Comparison of ENCODE assay signal across 14 mouse cellular contexts in genomic region chr7:100824661-100825060, GRCm38 (mm10). TPM values are rescaled to one million over a fixed set of nuclear protein-coding genes. Genes with fewer than 3 reads are reported as not detected.
DNase-seq lines count a peak whose midpoint lies in the region.
"Had no signal": no experiment of that assay in that cellular context is flagged by ENCODE, and none has a peak within 500 bp of the region (broad histone marks: within the 10 kb centered on the region; RNA-seq: fewer than 3 reads in every experiment).

No protein-coding gene starts in this region.

- DNase-seq in cerebellum, adult 18-20 months = peak; percentile 45 to 58
- no peak for DNase-seq in cerebellum, adult 8-10 months
- peak; percentile 66 for DNase-seq in gastrocnemius, adult 18-20 months (ENCODE audit: low spot score)
- DNase-seq in gastrocnemius, postnatal 25 days = no peak
- DNase-seq in brain, adult 2 months (ENCODE audit: low read depth, low spot score) = peak; percentile 65
- no peak for DNase-seq in lung, postnatal 25 days (ENCODE audit: low spot score)
- DNase-seq: adrenal gland, postnatal 10 days; adrenal gland, postnatal 36 days; B cell, adult 2 months; heart, adult 2 months; heart, postnatal 14 days; heart, postnatal 4 days; kidney, adult 18-20 months; kidney, adult 9 months had no signal

RNA-seq across cellular contexts. Expression of gene Relt, which starts 38.6 kb away (rescaled TPM):
- 10 to 100 TPM; 15.5 to 23.8 TPM for total RNA-seq in gastrocnemius, adult 18-20 months (2021)
- total RNA-seq in gastrocnemius, postnatal 25 days (2021) = 10 to 100 TPM; 11.3 to 13.4 TPM

Comparison
In these comparisons a context has a peak if more than half of its experiments do, and no peak if none do; other contexts are left out.
1. DNase-seq: peak in cerebellum, adult 18-20 months (2 of 2), gastrocnemius, adult 18-20 months (single experiment) and brain, adult 2 months (single experiment); none in cerebellum, adult 8-10 months (single experiment), gastrocnemius, postnatal 25 days (single experiment) and lung, postnatal 25 days (single experiment).